ENCODE assay signal across 12 mouse cellular contexts in the genomic region with DNA sequence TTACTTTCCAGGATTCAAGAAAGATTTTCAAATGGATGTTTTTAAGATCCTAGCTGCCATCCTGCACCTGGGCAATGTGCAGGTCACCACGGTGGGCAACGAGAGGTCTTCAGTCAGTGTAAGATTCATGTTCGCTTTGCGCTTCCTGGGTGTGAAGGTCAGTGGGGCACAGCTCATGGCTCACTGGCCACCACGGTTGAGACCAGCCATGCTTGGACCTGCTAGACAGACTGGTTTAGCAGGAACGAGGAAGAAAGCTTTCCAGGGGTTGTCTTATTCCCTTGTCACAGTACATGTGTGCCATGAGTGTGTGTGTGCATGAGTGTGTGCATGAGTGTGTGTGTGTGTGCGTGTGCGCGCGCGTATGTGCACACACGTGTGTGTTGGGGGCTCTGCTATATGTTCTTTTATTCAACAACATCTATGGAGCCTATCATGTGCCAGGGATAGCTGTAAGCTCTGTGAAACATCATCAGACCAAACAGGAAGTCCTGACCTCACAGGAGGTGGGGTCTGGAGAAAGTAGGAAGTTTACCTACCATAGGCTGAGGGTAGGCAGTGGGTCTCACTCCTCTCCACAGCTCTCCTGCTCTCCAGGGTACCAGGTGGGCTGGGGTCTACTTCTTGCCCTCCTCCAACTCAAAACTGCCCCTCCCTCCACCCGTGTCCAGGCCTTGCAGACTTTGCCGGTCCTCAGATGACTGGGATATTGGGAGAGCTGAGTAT. TPM values are rescaled to one million over a fixed set of nuclear protein-coding genes. Genes with fewer than 3 reads are reported as not detected.
DNase-seq lines count a peak whose midpoint lies in the region; ATAC-seq lines count a peak whose summit lies in the region.
"Had no signal": no experiment of that assay in that cellular context is flagged by ENCODE, and none has a peak within 500 bp of the region (broad histone marks: within the 10 kb centered on the region; RNA-seq: fewer than 3 reads in every experiment).

No protein-coding gene starts in this region.

- H3K4me1 ChIP-seq in midbrain, embryonic 14.5 days (ENCODE audit: control insufficient read depth, insufficient read depth, low read length): peaks cover 27% of the 10 kb centered on the region

- no peaks in the 10 kb centered on the region for H3K36me3 ChIP-seq in midbrain, embryonic 14.5 days (ENCODE audit: control insufficient read depth, insufficient read depth, low read length)
- H3K36me3 ChIP-seq: limb, embryonic 15.5 days had no signal

- H3K4me3 ChIP-seq in midbrain, embryonic 14.5 days (replicated peaks; ENCODE audit: low read depth, low read length): no peak overlapping the region
- H3K4me3 ChIP-seq: limb, embryonic 15.5 days had no signal

- H3K27ac ChIP-seq in midbrain, embryonic 14.5 days (replicated peaks; ENCODE audit: low read depth, low read length): peak overlapping the region; percentile 91
- H3K27ac ChIP-seq: limb, embryonic 15.5 days had no signal

- no peak overlapping the region for H3K9ac ChIP-seq in midbrain, embryonic 14.5 days (replicated peaks; ENCODE audit: low read length)
- H3K9ac ChIP-seq: limb, embryonic 15.5 days had no signal

- ATAC-seq in midbrain, embryonic 14.5 days (ENCODE audit: low FRiP score, low TSS enrichment): no peak
- ATAC-seq: Patski had no signal

- intact Hi-C loops in left cerebral cortex, postnatal 14 days (cut with DNase I): no loop called here

- 90% methylated on average over 14 of the region's 14 CpGs for WGBS in midbrain, embryonic 14.5 days

- H3K9me3 ChIP-seq in midbrain, embryonic 14.5 days (ENCODE audit: control insufficient read depth, low read length): no peaks in the 10 kb centered on the region
- H3K9me3 ChIP-seq: limb, embryonic 15.5 days had no signal

- H3K27me3 ChIP-seq in midbrain, embryonic 14.5 days (ENCODE audit: control insufficient read depth, insufficient read depth, low read length): no peaks in the 10 kb centered on the region
- H3K27me3 ChIP-seq: limb, embryonic 15.5 days; Patski had no signal

- H3K4me2 ChIP-seq in midbrain, embryonic 14.5 days (ENCODE audit: low read length): no peak overlapping the region
- H3K4me2 ChIP-seq: limb, embryonic 15.5 days had no signal

- DNase-seq in urinary bladder, postnatal 36 days (ENCODE audit: low spot score in 2 of 2): peak; percentile 31 to 38
- DNase-seq in urinary bladder, adult 2 months (ENCODE audit: low spot score): no peak
- peak; percentile 34 for DNase-seq in kidney, adult 18-20 months
- DNase-seq in midbrain, embryonic 14.5 days: no peak
- DNase-seq in thymus, postnatal 4 days: peak; percentile 42
- no peak for DNase-seq in cerebellum, adult 9-11 months
- no peak for DNase-seq in left cerebral cortex, adult 11 months (ENCODE audit: low spot score)
- no peak for DNase-seq in left cerebral cortex, postnatal 14 days (ENCODE audit: low spot score in 2 of 2)
- DNase-seq: cerebellum, postnatal 25 days; heart, adult 11 months had no signal

RNA-seq across cellular contexts. Expression of gene Myo5c, which starts 24.2 kb away (rescaled TPM):
- 10.0 and 10.3 TPM in 2 replicates for polyA plus RNA-seq in urinary bladder, adult 2 months (2012; rRNA removed)
- polyA plus RNA-seq in midbrain, embryonic 14.5 days (2014; fragmentation: Nextera tagmentation; extraction: Ambion mirVana): 0.64 and 0.72 TPM in 2 replicates
- total RNA-seq in left cerebral cortex, postnatal 14 days (2021): 1 to 10 TPM; 1.9 to 4.0 TPM

RNA-seq across cellular contexts. Expression of gene Gnb5, which starts 50.1 kb away (rescaled TPM):
- 17.6 and 20.6 TPM in 2 replicates for polyA plus RNA-seq in urinary bladder, adult 2 months (2012; rRNA removed)
- polyA plus RNA-seq in midbrain, embryonic 14.5 days (2014; fragmentation: Nextera tagmentation; extraction: Ambion mirVana): 69.6 and 70.1 TPM in 2 replicates
- 100 to 1,000 TPM; 134 to 140 TPM for total RNA-seq in left cerebral cortex, postnatal 14 days (2021)

Comparison
In these comparisons a context has a peak if more than half of its experiments do, and no peak if none do; other contexts are left out.
1. DNase-seq: peak in urinary bladder, postnatal 36 days (2 of 2), kidney, adult 18-20 months (single experiment) and thymus, postnatal 4 days (single experiment); none in urinary bladder, adult 2 months (single experiment), midbrain, embryonic 14.5 days (single experiment), cerebellum, adult 9-11 months (single experiment), left cerebral cortex, adult 11 months (single experiment) and left cerebral cortex, postnatal 14 days (0 of 2).